ENCODE assay signal across 8 mouse cellular contexts in genomic region chr2:180581002-180581401, GRCm38 (mm10). TPM values are rescaled to one million over a fixed set of nuclear protein-coding genes. Genes with fewer than 3 reads are reported as not detected.
DNase-seq lines count a peak whose midpoint lies in the region; ATAC-seq lines count a peak whose summit lies in the region.

Gene Mrgbp (plus strand): TSS chr2:180581304.

- 86% methylated on average over 3 of the region's 3 CpGs for WGBS in embryonic facial prominence, embryonic 11.5 days
- WGBS in limb, embryonic 10.5 days: 82% methylated on average over 3 of the region's 3 CpGs
- WGBS in midbrain, embryonic 15.5 days: 78% methylated on average over 3 of the region's 3 CpGs

- H3K4me2 ChIP-seq in embryonic facial prominence, embryonic 11.5 days (ENCODE audit: low read depth, low read length): no peak within 1 kb of the TSS
- no peak within 1 kb of the TSS for H3K4me2 ChIP-seq in midbrain, embryonic 15.5 days

- no peaks in the 10 kb centered on the region; the same call in 1 of the 2 replicates for H3K4me1 ChIP-seq in embryonic facial prominence, embryonic 11.5 days (ENCODE audit: control insufficient read depth, insufficient read depth, low read length)
- H3K4me1 ChIP-seq in limb, embryonic 10.5 days: peaks cover 18% of the 10 kb centered on the region
- peaks cover 24% of the 10 kb centered on the region for H3K4me1 ChIP-seq in midbrain, embryonic 15.5 days

- ATAC-seq in embryonic facial prominence, embryonic 11.5 days (replicated peaks; ENCODE audit: insufficient number of reproducible peaks, low FRiP score, low TSS enrichment, low read depth): no peak
- ATAC-seq in midbrain, embryonic 15.5 days (replicated peaks): no peak

- no peak within 1 kb of the TSS for H3K4me3 ChIP-seq in embryonic facial prominence, embryonic 11.5 days (ENCODE audit: low read depth, low read length)
- H3K4me3 ChIP-seq in limb, embryonic 10.5 days: no peak within 1 kb of the TSS
- H3K4me3 ChIP-seq in midbrain, embryonic 15.5 days: no peak within 1 kb of the TSS

- no peaks in the 10 kb centered on the region for H3K27me3 ChIP-seq in embryonic facial prominence, embryonic 11.5 days (ENCODE audit: control insufficient read depth, insufficient read depth, low read length)
- 0 out of 2 replicates have a peak, but pooled peaks cover 3% of the 10 kb centered on the region for H3K27me3 ChIP-seq in limb, embryonic 10.5 days (ENCODE audit: low read depth, poor library complexity, severe bottlenecking)
- 0 out of 2 replicates have a peak, but pooled peaks cover 6% of the 10 kb centered on the region for H3K27me3 ChIP-seq in midbrain, embryonic 15.5 days (replicated peaks)

- H3K36me3 ChIP-seq in embryonic facial prominence, embryonic 11.5 days (replicated peaks; ENCODE audit: control insufficient read depth, insufficient read depth, low read depth, low read length): no peaks in the 10 kb centered on the region; the same call in 1 of the 2 replicates
- peaks cover 21% of the 10 kb centered on the region for H3K36me3 ChIP-seq in limb, embryonic 10.5 days
- H3K36me3 ChIP-seq in midbrain, embryonic 15.5 days (replicated peaks): peaks cover 13% of the 10 kb centered on the region

- H3K9me3 ChIP-seq in embryonic facial prominence, embryonic 11.5 days (replicated peaks; ENCODE audit: control insufficient read depth, low read length): no peaks in the 10 kb centered on the region
- H3K9me3 ChIP-seq in limb, embryonic 10.5 days (replicated peaks): no peaks in the 10 kb centered on the region
- no peaks in the 10 kb centered on the region for H3K9me3 ChIP-seq in midbrain, embryonic 15.5 days

- DNase-seq in urinary bladder, adult 2 months (ENCODE audit: low spot score): no peak
- DNase-seq in urinary bladder, postnatal 4 days (ENCODE audit: low spot score in 2 of 2): no peak
- DNase-seq in embryonic facial prominence, embryonic 11.5 days (ENCODE audit: low spot score): no peak
- DNase-seq in heart, postnatal 10 days: peak; percentile 44 to 52
- no peak for DNase-seq in limb, embryonic 10.5 days (ENCODE audit: low spot score)
- no peak for DNase-seq in ovary, postnatal 14 days (ENCODE audit: low spot score)
- no peak for DNase-seq in cerebellum, postnatal 4 days (ENCODE audit: low spot score in 2 of 2)

- H3K27ac ChIP-seq in embryonic facial prominence, embryonic 11.5 days (replicated peaks; ENCODE audit: low read depth, low read length): no peak within 1 kb of the TSS
- no peak within 1 kb of the TSS for H3K27ac ChIP-seq in limb, embryonic 10.5 days
- no peak within 1 kb of the TSS for H3K27ac ChIP-seq in midbrain, embryonic 15.5 days

- intact Hi-C loops in heart, postnatal 10 days (cut with DNase I): loop anchor here (5.0 kb wide), 1 partner anchor 309 kb away; the partner anchor contains the start of gene Cables2

- H3K9ac ChIP-seq in embryonic facial prominence, embryonic 11.5 days (replicated peaks; ENCODE audit: low read length): no peak within 1 kb of the TSS
- no peak within 1 kb of the TSS for H3K9ac ChIP-seq in midbrain, embryonic 15.5 days

RNA-seq across cellular contexts. Expression of gene Mrgbp, which starts in this region (rescaled TPM):
- polyA plus RNA-seq in urinary bladder, adult 2 months (2012; rRNA removed): 21.8 and 27.0 TPM in 2 replicates
- polyA plus RNA-seq in embryonic facial prominence, embryonic 11.5 days (2014; fragmentation: Nextera tagmentation; extraction: Ambion mirVana): 35.6 and 41.9 TPM in 2 replicates
- total RNA-seq in heart, postnatal 10 days (2021): 10 to 100 TPM; 17.8 to 21.3 TPM
- 33.8 and 38.3 TPM in 2 replicates for polyA plus RNA-seq in limb, embryonic 10.5 days (2016; fragmentation: Nextera tagmentation; extraction: Ambion mirVana)
- polyA plus RNA-seq in midbrain, embryonic 15.5 days (2015; fragmentation: Nextera tagmentation; extraction: Ambion mirVana): 46.4 and 49.1 TPM in 2 replicates

Comparison
In these comparisons a context has a peak if more than half of its experiments do, and no peak if none do; other contexts are left out.
1. DNase-seq: peak in heart, postnatal 10 days (2 of 2); none in urinary bladder, adult 2 months (single experiment), urinary bladder, postnatal 4 days (0 of 2), embryonic facial prominence, embryonic 11.5 days (single experiment), limb, embryonic 10.5 days (single experiment), ovary, postnatal 14 days (single experiment) and cerebellum, postnatal 4 days (0 of 2).